Mouse (Mus musculus): ENCODE data around the gene Khnyn. TPM values are rescaled to one million over a fixed set of nuclear protein-coding genes. Genes with fewer than 3 reads are reported as not detected.

Gene Khnyn
- total and polyA plus RNA-seq, 2 experiments: 15.4 to 29.8 TPM

DNA sequence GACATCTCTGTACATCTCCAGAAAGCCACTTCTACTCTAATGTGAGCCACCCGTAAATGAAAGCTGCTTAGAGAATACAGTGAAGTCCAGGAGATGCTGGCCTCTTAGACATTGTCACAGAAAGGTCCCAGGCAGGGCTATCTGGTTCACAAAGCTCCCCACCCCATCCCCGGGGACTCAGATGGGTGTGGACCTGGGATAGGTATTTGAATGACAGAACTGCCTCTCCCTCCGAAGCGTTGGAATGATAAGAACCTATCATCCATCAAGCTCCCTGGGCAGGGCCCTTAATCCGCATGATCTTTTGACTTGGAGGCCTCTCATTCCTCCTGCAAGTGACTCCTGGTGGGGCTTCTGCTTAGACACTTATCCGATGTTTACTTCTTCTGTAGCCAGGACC lies 33.9 kb upstream of the Khnyn start:
- no peak overlapping the region for H3K4me3 ChIP-seq (ENCODE audit: insufficient read depth, low read depth, low read length)
- H3K9ac ChIP-seq (ENCODE audit: low read depth, low read length): no peak overlapping the region
- H3K79me2 ChIP-seq (ENCODE audit: control insufficient read depth, insufficient read depth, low read length): no peaks in the 10 kb centered on the region
- no peaks in the 10 kb centered on the region for H3K27me3 ChIP-seq (ENCODE audit: control insufficient read depth, insufficient read depth, low read length)
- DNase-seq (ENCODE audit: extremely low read depth, low read depth, low spot score): no peak
- peaks cover 2% of the 10 kb centered on the region; the same call in 1 of the 2 replicates for H3K4me1 ChIP-seq (ENCODE audit: control insufficient read depth, insufficient read depth, low read length)
- H3K36me3 ChIP-seq (ENCODE audit: control insufficient read depth, insufficient read depth, low read length): no peaks in the 10 kb centered on the region
- WGBS: 80% methylated on average over 6 of the region's 6 CpGs
- no peak overlapping the region for H3K27ac ChIP-seq (replicated peaks; ENCODE audit: insufficient read depth, low read depth, low read length)
- TF ChIP-seq POLR2A (IDR thresholded peaks at IDR 0.05; ENCODE audit: extremely low read depth, insufficient read depth, low read length) (no peak), CTCF (IDR thresholded peaks at IDR 0.05; ENCODE audit: low read depth, low read length) (no peak)

DNA sequence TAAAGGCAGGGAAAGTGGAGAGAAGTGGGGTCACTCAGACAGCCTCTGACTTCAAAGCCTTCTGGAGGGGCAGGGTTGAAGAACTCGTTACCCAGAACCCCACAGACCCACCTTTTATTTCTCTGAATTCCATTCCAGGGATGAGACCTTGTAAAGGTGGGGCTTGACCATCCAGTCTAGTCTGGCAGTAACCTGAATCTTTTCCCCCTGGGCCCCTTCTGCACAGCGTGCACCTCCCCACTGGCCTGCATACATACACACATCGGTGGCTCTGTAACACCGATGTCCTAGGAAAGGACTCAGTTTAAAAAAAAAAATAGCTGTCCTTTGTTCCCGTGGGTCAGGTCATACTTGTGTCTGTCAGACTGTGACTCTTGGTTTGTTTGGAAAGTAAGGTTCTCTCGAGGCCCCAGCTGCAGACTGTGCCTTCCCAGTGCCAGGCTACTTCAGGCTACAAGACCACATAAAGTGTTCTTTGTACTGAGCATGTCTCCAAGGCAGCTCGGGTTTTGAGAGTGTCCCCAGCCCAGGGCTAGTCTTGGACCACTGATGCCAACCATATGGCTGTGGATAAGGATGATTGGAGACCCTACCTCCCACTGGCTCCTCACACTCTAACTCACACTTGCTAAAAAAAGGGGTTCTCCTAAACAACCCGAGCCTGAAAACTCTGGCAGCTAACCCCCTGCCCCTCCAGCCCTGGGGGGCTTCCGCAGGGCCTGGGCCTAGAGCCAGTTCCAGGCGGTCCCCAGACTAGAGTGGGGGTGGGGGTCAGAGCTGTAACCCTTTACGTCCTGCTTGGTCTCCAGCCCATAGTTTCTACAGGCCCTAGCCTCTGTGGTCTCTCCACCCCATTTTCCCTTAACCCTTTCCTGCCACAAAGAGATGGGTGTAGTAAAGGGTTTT lies 31.8 kb upstream of the Khnyn start:
- DNase-seq (ENCODE audit: extremely low read depth, low read depth, low spot score): no peak
- no peak for TF ChIP-seq CTCF (IDR thresholded peaks at IDR 0.05; ENCODE audit: low read depth, low read length)
- TF ChIP-seq POLR2A (IDR thresholded peaks at IDR 0.05; ENCODE audit: extremely low read depth, insufficient read depth, low read length): no peak
- H3K79me2 ChIP-seq (ENCODE audit: control insufficient read depth, insufficient read depth, low read length): no peaks in the 10 kb centered on the region
- no peak overlapping the region for H3K27ac ChIP-seq (replicated peaks; ENCODE audit: insufficient read depth, low read depth, low read length)
- no peak overlapping the region for H3K4me3 ChIP-seq (ENCODE audit: insufficient read depth, low read depth, low read length)
- H3K4me1 ChIP-seq (ENCODE audit: control insufficient read depth, insufficient read depth, low read length): 0 out of 2 replicates have a peak, but pooled peaks cover 2% of the 10 kb centered on the region
- H3K9ac ChIP-seq (ENCODE audit: low read depth, low read length): no peak overlapping the region
- WGBS: 42% methylated on average over 11 of the region's 11 CpGs
- no peaks in the 10 kb centered on the region for H3K36me3 ChIP-seq (ENCODE audit: control insufficient read depth, insufficient read depth, low read length)
- H3K27me3 ChIP-seq (ENCODE audit: control insufficient read depth, insufficient read depth, low read length): no peaks in the 10 kb centered on the region

DNA sequence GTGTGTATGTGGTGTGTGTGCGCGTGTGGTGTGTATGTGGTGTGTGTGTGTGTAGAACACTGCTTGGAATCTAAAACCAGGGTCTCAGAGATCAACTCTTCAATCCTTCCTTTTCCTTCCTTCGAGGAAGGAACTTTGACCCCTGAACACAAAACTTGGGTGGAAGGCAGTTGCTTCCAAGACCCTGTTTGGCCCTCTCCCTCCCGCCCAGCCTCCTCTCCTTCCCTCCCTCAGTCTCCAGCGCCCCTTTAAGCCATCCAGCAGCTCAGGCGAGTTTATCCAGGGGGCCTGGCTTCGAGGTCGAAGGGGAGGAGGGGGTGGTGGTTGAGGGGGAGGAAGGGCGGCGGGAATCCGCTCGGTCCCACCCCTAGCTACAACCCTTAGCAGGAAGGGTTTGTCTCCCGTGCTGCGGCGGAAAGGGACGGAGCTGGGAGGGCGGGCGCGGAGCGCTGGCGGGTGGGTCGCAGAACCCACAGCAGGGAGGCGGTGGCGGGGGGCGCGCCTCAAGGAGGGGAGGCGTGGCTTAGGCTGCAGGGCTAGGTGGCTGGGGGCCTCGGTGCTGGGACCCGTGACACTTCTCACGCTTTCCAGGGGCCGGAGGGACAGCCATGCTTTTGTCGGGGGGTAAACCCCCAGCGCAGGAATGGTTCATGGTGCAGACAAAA lies 31.0 kb upstream of the Khnyn start, which contains the start of gene Nynrin:
Nynrin (plus strand) TSS at position 390 of the 665 bp plus-strand sequence.
- Histone ChIP-seq H3K27me3 (ENCODE audit: control insufficient read depth, insufficient read depth, low read length) (no peaks in the 10 kb centered on the region), H3K79me2 (ENCODE audit: control insufficient read depth, insufficient read depth, low read length) (no peaks in the 10 kb centered on the region), H3K9ac (ENCODE audit: low read depth, low read length) (peak within 1 kb of the TSS; percentile 58), H3K27ac (replicated peaks; ENCODE audit: insufficient read depth, low read depth, low read length) (peak within 1 kb of the TSS; percentile 48), H3K36me3 (ENCODE audit: control insufficient read depth, insufficient read depth, low read length) (no peaks in the 10 kb centered on the region), H3K4me3 (ENCODE audit: insufficient read depth, low read depth, low read length) (peak within 1 kb of the TSS; percentile 53), H3K4me1 (ENCODE audit: control insufficient read depth, insufficient read depth, low read length) (0 out of 2 replicates have a peak, but pooled peaks cover 2% of the 10 kb centered on the region)
- 16% methylated on average over 31 of the region's 33 CpGs for WGBS
- DNase-seq (ENCODE audit: extremely low read depth, low read depth, low spot score): no peak
- TF ChIP-seq POLR2A (IDR thresholded peaks at IDR 0.05; ENCODE audit: extremely low read depth, insufficient read depth, low read length): no peak
- no peak for TF ChIP-seq CTCF (IDR thresholded peaks at IDR 0.05; ENCODE audit: low read depth, low read length)

DNA sequence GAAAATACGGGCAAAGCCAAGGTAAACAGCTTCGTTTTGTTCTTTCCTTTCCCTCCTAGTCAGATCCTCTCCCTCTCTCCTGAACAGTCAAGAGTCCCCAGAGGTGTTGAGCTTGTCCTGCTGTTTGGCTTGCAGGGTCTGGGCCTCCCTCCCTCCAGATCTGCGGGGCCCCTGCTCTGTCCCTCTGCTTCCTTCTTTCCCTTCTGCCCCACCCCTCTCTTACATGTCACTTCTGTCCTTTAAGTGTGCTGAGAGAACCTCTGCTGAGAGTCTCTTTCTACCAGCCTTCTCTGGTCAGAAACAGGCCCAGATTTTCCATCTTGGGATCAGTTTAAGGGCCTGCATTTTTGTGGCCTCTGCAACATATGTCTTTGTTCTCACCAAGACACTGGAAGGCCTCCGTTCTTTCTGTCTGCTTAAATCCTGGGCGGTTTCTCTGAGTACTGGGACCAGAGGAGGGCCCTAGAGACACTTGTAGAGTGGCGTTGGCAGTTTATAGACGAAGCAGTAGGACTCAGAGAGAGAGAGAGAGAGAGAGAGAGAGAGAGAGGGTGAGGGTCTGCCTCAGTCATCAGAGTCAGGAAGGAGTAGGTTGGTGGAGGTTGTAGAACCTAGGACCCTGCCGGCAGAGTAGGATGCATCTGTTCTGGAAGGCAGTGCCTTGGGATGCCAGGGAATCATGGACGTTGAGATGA lies 30.2 kb upstream of the Khnyn start:
- H3K27me3 ChIP-seq (ENCODE audit: control insufficient read depth, insufficient read depth, low read length): no peaks in the 10 kb centered on the region

DNA sequence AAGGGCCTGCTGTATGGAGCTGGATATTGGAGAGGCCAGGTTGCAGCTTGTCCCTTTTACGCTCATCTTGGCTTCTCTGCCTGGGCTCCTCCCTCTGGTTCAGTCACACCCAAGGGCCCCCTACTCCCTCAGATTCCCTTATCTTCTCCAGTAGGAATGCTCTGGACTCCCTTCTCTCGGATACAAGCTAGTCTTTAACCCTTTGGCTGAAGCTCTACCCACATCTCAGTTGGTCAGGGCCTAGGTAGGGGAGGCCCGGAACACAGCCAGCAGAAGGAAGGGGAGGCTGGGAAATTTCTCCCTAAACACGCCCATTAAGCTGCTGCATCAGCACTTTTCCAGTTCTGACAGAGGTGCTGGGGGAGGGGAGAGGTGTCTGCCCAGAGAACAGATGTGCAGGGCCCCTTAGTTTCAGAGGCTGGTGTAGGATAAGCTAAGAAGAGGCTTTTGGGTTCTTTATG lies 29.6 kb upstream of the Khnyn start:
- 0 out of 2 replicates have a peak, but pooled peaks cover 2% of the 10 kb centered on the region for H3K4me1 ChIP-seq (ENCODE audit: control insufficient read depth, insufficient read depth, low read length)
- no peak for DNase-seq (ENCODE audit: extremely low read depth, low read depth, low spot score)

More for the DNA sequence above, 30.2 kb upstream of the Khnyn start:
- no peak for TF ChIP-seq POLR2A (IDR thresholded peaks at IDR 0.05; ENCODE audit: extremely low read depth, insufficient read depth, low read length)
- TF ChIP-seq CTCF (IDR thresholded peaks at IDR 0.05; ENCODE audit: low read depth, low read length): no peak
- peak overlapping the region; percentile 53 for H3K4me3 ChIP-seq (ENCODE audit: insufficient read depth, low read depth, low read length)
- H3K4me1 ChIP-seq (ENCODE audit: control insufficient read depth, insufficient read depth, low read length): 0 out of 2 replicates have a peak, but pooled peaks cover 2% of the 10 kb centered on the region
- H3K27ac ChIP-seq (replicated peaks; ENCODE audit: insufficient read depth, low read depth, low read length): peak overlapping the region; percentile 48
- no peak for DNase-seq (ENCODE audit: extremely low read depth, low read depth, low spot score)
- peak overlapping the region; percentile 58 for H3K9ac ChIP-seq (ENCODE audit: low read depth, low read length)
- H3K79me2 ChIP-seq (ENCODE audit: control insufficient read depth, insufficient read depth, low read length): no peaks in the 10 kb centered on the region
- WGBS: 44% methylated on average over 9 of the region's 9 CpGs
- H3K36me3 ChIP-seq (ENCODE audit: control insufficient read depth, insufficient read depth, low read length): no peaks in the 10 kb centered on the region

More for the DNA sequence above, 29.6 kb upstream of the Khnyn start:
- Histone ChIP-seq H3K79me2 (ENCODE audit: control insufficient read depth, insufficient read depth, low read length) (no peaks in the 10 kb centered on the region), H3K27ac (replicated peaks; ENCODE audit: insufficient read depth, low read depth, low read length) (peak overlapping the region; percentile 48; the same call in 1 of the 2 replicates), H3K27me3 (ENCODE audit: control insufficient read depth, insufficient read depth, low read length) (no peaks in the 10 kb centered on the region), H3K36me3 (ENCODE audit: control insufficient read depth, insufficient read depth, low read length) (no peaks in the 10 kb centered on the region), H3K4me3 (ENCODE audit: insufficient read depth, low read depth, low read length) (peak overlapping the region; percentile 53; the same call in 1 of the 2 replicates), H3K9ac (ENCODE audit: low read depth, low read length) (peak overlapping the region; percentile 58)
- TF ChIP-seq CTCF (IDR thresholded peaks at IDR 0.05; ENCODE audit: low read depth, low read length): no peak
- no peak for TF ChIP-seq POLR2A (IDR thresholded peaks at IDR 0.05; ENCODE audit: extremely low read depth, insufficient read depth, low read length)
- WGBS: 65% methylated on average over 4 of the region's 4 CpGs

Data from liver, adult 2 months (tissue).